Mouse (Mus musculus) neural tube, embryonic 11.5 days (tissue): Measurements from ENCODE around the gene Gm48552. TPM values are rescaled to one million over a fixed set of nuclear protein-coding genes. Genes with fewer than 3 reads are reported as not detected.

Experiments used
- ATAC-seq: fragments of 200-750 bp; cut with Nextera tagmentation; 2 replicates; pipeline ENCODE4 v1.8.0; 2017; ENCODE audit warnings: moderate number of reproducible peaks, mild to moderate bottlenecking, moderate TSS enrichment, moderate library complexity; ENCODE audit not compliant: insufficient read depth, low FRiP score, low TSS enrichment
- DNase-seq: peaks from one replicate; pipeline ENCODE4 v3.0.0-alpha.2; 2015; ENCODE audit warnings: low spot score
- H3K27ac ChIP-seq: fragments of 300-500 bp; sonication (generic); 2 replicates; pipeline ENCODE4 v1.5.1; 2014; ENCODE audit warnings: low read depth, mild to moderate bottlenecking, low read length
- H3K27me3 ChIP-seq: fragments of 300-500 bp; sonication (generic); 2 replicates; pipeline ENCODE4 v1.6.1; 2014; ENCODE audit warnings: mild to moderate bottlenecking, low read length, mixed read lengths; ENCODE audit not compliant: control insufficient read depth, insufficient read depth
- H3K36me3 ChIP-seq: fragments of 300-500 bp; sonication (generic); 2 replicates; pipeline ENCODE4 v1.6.1; 2014; ENCODE audit warnings: mild to moderate bottlenecking, low read length, moderate library complexity, mixed read lengths; ENCODE audit not compliant: control insufficient read depth, insufficient read depth
- H3K4me1 ChIP-seq: fragments of 300-500 bp; sonication (generic); 2 replicates; pipeline ENCODE4 v1.6.1; 2014; ENCODE audit warnings: low read length, mixed read lengths; ENCODE audit not compliant: control insufficient read depth, insufficient read depth
- H3K4me2 ChIP-seq: fragments of 300-500 bp; sonication (generic); 2 replicates; pipeline ENCODE4 v1.6.1; 2014; ENCODE audit warnings: low read depth, mild to moderate bottlenecking, moderate library complexity
- H3K4me3 ChIP-seq: fragments of 300-500 bp; sonication (generic); 2 replicates; pipeline ENCODE4 v1.5.1; 2014; ENCODE audit warnings: low read depth, low read length
- H3K9ac ChIP-seq: fragments of 300-500 bp; sonication (generic); 2 replicates; pipeline ENCODE4 v1.6.1; 2014; ENCODE audit warnings: mild to moderate bottlenecking, low read length
- H3K9me3 ChIP-seq: fragments of 300-500 bp; sonication (generic); 2 replicates; pipeline ENCODE4 v1.6.1; 2016; ENCODE audit warnings: low read length; ENCODE audit not compliant: control insufficient read depth
- WGBS: fragments of 180-500 bp; shearing (Covaris S2); extraction: QIAGEN DNeasy Blood & Tissue Kit; methylation state at CpG from one replicate; pipeline ENCODE4 v1.1.7; 2014; 5-methylcytosine and 5-hydroxymethylcytosine counted together
- polyA plus RNA-seq: library from polyadenylated mRNA; unstranded; fragments of >200 nt; fragmentation: Nextera tagmentation; extraction: Ambion mirVana; gene quantifications from 2 replicates; pipeline ENCODE4 v1.2.1, GENCODE M21; 2014

The Gm48552 gene
- polyA plus RNA-seq, 1 experiment from 2014 or later = 1.3 TPM

- no peaks in the 10 kb centered on the region for H3K9me3 ChIP-seq
- no peak overlapping the region for H3K9ac ChIP-seq
- H3K4me2 ChIP-seq = no peak overlapping the region
- H3K36me3 ChIP-seq = no peaks in the 10 kb centered on the region
- DNase-seq (no peak), ATAC-seq (no peak)
- H3K4me3 ChIP-seq = no peak overlapping the region
- 11% methylated on average over 9 of the region's 9 CpGs for WGBS
- peaks cover 27% of the 10 kb centered on the region for H3K27me3 ChIP-seq
- no peak overlapping the region for H3K27ac ChIP-seq
- H3K4me1 ChIP-seq = peaks cover 64% of the 10 kb centered on the region
Measured at GRCm38 (mm10) chr10:81404082-81404481, 15.3 kb downstream of the Gm48552 start.

- Histone ChIP-seq H3K4me1 (peaks cover 70% of the 10 kb centered on the region), H3K9me3 (no peaks in the 10 kb centered on the region), H3K36me3 (no peaks in the 10 kb centered on the region), H3K27ac (no peak overlapping the region), H3K4me3 (no peak overlapping the region), H3K27me3 (peaks cover 27% of the 10 kb centered on the region), H3K4me2 (no peak overlapping the region), H3K9ac (no peak overlapping the region)
- ATAC-seq = no peak
- WGBS = 46% methylated on average over 15 of the region's 18 CpGs
- no peak for DNase-seq
Measured at GRCm38 (mm10) chr10:81404720-81405119, 15.9 kb downstream of the Gm48552 start.

GRCm38 (mm10) chr10:81405588-81406201 is 16.9 kb downstream of the Gm48552 start:
- ATAC-seq = no peak
- H3K36me3 ChIP-seq = no peaks in the 10 kb centered on the region
- no peak overlapping the region for H3K4me2 ChIP-seq
- 46% methylated on average over 13 of the region's 13 CpGs for WGBS
- no peaks in the 10 kb centered on the region for H3K9me3 ChIP-seq
- H3K9ac ChIP-seq = no peak overlapping the region
- peaks cover 22% of the 10 kb centered on the region for H3K27me3 ChIP-seq
- no peak for DNase-seq
- no peak overlapping the region for H3K4me3 ChIP-seq
- peaks cover 63% of the 10 kb centered on the region for H3K4me1 ChIP-seq
- no peak overlapping the region for H3K27ac ChIP-seq

GRCm38 (mm10) chr10:81406504-81407440 is 18.0 kb downstream of the Gm48552 start:
- ATAC-seq = no peak

GRCm38 (mm10) chr10:81407539-81408423 is 19.0 kb downstream of the Gm48552 start:
- H3K4me2 ChIP-seq = peak overlapping the region; percentile 33
- no peak overlapping the region for H3K27ac ChIP-seq
- peak overlapping the region; percentile 15; the same call in 1 of the 2 replicates for H3K4me3 ChIP-seq
- peaks cover 22% of the 10 kb centered on the region for H3K27me3 ChIP-seq
- DNase-seq = peak; percentile 62
- no peak for ATAC-seq
- WGBS = 21% methylated on average over 31 of the region's 31 CpGs
- H3K4me1 ChIP-seq = peaks cover 56% of the 10 kb centered on the region
- no peaks in the 10 kb centered on the region for H3K36me3 ChIP-seq
- H3K9ac ChIP-seq = no peak overlapping the region
- no peaks in the 10 kb centered on the region for H3K9me3 ChIP-seq

More at GRCm38 (mm10) chr10:81406504-81407440, 18.0 kb downstream of the Gm48552 start:
- Histone ChIP-seq H3K9ac (peak overlapping the region; percentile 26; the same call in 1 of the 2 replicates), H3K4me3 (peak overlapping the region; percentile 15), H3K27me3 (peaks cover 22% of the 10 kb centered on the region), H3K36me3 (no peaks in the 10 kb centered on the region), H3K9me3 (no peaks in the 10 kb centered on the region), H3K27ac (no peak overlapping the region), H3K4me1 (peaks cover 59% of the 10 kb centered on the region), H3K4me2 (peak overlapping the region; percentile 33)
- 22% methylated on average over 24 of the region's 24 CpGs for WGBS
- no peak for DNase-seq

- 38% methylated on average over 13 of the region's 13 CpGs for WGBS
- Histone ChIP-seq H3K4me2 (no peak overlapping the region), H3K27ac (no peak overlapping the region)
Measured at GRCm38 (mm10) chr10:81408424-81408729, 19.6 kb downstream of the Gm48552 start.

GRCm38 (mm10) chr10:81408871-81409291 is 20.1 kb downstream of the Gm48552 start:
- peak; percentile 52; the same call in 1 of the 2 replicates for ATAC-seq
- H3K4me2 ChIP-seq = no peak overlapping the region; the same call in 1 of the 2 replicates
- H3K9ac ChIP-seq = no peak overlapping the region
- no peak overlapping the region for H3K4me3 ChIP-seq
- H3K36me3 ChIP-seq = no peaks in the 10 kb centered on the region
- peak; percentile 83 for DNase-seq
- 13% methylated on average over 9 of the region's 9 CpGs for WGBS
- H3K27ac ChIP-seq = no peak overlapping the region
- H3K4me1 ChIP-seq = peaks cover 51% of the 10 kb centered on the region
- peaks cover 22% of the 10 kb centered on the region for H3K27me3 ChIP-seq
- no peaks in the 10 kb centered on the region for H3K9me3 ChIP-seq

More at GRCm38 (mm10) chr10:81408424-81408729, 19.6 kb downstream of the Gm48552 start:
- no peaks in the 10 kb centered on the region for H3K36me3 ChIP-seq
- H3K27me3 ChIP-seq = peaks cover 22% of the 10 kb centered on the region
- DNase-seq (no peak), ATAC-seq (no peak)
- no peak overlapping the region for H3K4me3 ChIP-seq
- H3K4me1 ChIP-seq = peaks cover 50% of the 10 kb centered on the region
- H3K9me3 ChIP-seq = no peaks in the 10 kb centered on the region
- no peak overlapping the region for H3K9ac ChIP-seq

- DNase-seq (no peak), ATAC-seq (no peak)
- Histone ChIP-seq H3K4me2 (peak overlapping the region; percentile 23), H3K9ac (peak overlapping the region; percentile 7; the same call in 1 of the 2 replicates), H3K4me3 (no peak overlapping the region), H3K27me3 (peaks cover 22% of the 10 kb centered on the region), H3K36me3 (no peaks in the 10 kb centered on the region), H3K9me3 (no peaks in the 10 kb centered on the region), H3K4me1 (peaks cover 49% of the 10 kb centered on the region), H3K27ac (peak overlapping the region; percentile 56)
- 9% methylated on average over 8 of the region's 8 CpGs for WGBS
Measured at GRCm38 (mm10) chr10:81409330-81409729, 20.5 kb downstream of the Gm48552 start.
